Mouse (Mus musculus) left cerebral cortex, adult 2 months (tissue): ENCODE measurements around the gene Ramp2. TPM values are rescaled to one million over a fixed set of nuclear protein-coding genes. Genes with fewer than 3 reads are reported as not detected.
A peak's percentile ranks its signal among the peaks of the same experiment; 100 is the strongest.

Source experiments
- DNase-seq, 2 experiments: peaks; one replicate each; pipeline ENCODE4 v3.0.0; 2021 to 2022; ENCODE audit warnings: low spot score in 2 of 2, mixed read lengths in 1 of 2; ENCODE audit errors: extremely low spot score in 1 of 2
- H3K27ac ChIP-seq: fragments of 200-600 bp; 2 replicates; pipeline ENCODE4 v1.8.1; 2022
- H3K4me3 ChIP-seq: fragments of 200-600 bp; 2 replicates; pipeline ENCODE4 v1.8.1; 2022
- CTCF ChIP-seq: fragments of 200-600 bp; IDR thresholded peaks from 2 replicates; pipeline ENCODE4 v1.8.1; 2022; ENCODE audit warnings: antibody characterized with exemption, mild to moderate bottlenecking, moderate library complexity
- intact Hi-C: fragments of 180-260 bp; cut with DNase I; formaldehyde crosslinking; loops from one replicate; pipeline ENCODE4 v1.15.1; 2025
- total RNA-seq, 2 experiments: library from RNA; stranded (reverse); gene quantifications; 2 replicates each; pipeline ENCODE4 v1.2.3; 2021

Ramp2 gene
- total RNA-seq, 2 experiments from 2014 or later, result 35.7 to 40.8 TPM

DNA sequence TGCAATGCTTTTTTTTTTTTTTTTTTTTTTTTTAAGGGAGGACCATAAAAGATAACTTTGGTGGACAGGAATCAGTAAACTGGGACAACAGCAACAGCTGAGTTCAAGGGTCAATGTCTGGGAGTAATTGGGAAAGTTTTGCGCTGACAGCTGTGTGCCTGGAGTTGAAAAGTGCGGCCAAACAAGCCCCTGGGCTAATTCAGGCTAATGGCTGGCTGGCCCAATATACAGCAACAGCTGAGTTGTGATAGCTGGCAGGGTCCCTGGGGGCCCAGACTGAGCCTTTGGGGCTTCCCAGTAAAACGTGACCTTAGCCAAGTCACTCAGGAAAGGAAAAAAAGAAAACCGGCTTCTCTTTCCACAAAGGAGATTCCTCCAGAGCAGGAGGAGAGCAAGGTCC lies 757 bp upstream of the Ramp2 start:
- Histone ChIP-seq H3K4me3 (no peak overlapping the region), H3K27ac (peak overlapping the region; percentile 76; the same call in 1 of the 2 replicates)
- intact Hi-C loops, result no loop called here
- no peak for TF ChIP-seq CTCF
- no peak for DNase-seq

DNA sequence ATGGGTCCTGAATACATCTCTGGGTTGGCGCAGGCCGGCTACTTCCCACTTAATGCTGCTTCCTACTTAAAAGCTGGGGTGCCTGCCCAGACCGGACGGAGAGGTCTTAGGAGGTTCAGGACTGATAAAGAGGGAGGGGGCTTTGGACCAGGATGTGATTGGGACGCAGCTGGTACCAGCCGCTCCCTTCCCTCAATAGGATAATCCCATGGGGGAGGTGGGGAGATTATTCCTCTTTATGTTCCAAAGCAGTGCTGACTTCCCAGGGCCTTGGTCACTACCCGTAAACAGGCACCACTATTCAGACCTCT lies 829 bp downstream of the Ramp2 start:
- intact Hi-C loops, result no loop called here
- peak overlapping the region; percentile 60 for H3K4me3 ChIP-seq
- no peak for DNase-seq
- H3K27ac ChIP-seq, result peak overlapping the region; percentile 76
- no peak for TF ChIP-seq CTCF

DNA sequence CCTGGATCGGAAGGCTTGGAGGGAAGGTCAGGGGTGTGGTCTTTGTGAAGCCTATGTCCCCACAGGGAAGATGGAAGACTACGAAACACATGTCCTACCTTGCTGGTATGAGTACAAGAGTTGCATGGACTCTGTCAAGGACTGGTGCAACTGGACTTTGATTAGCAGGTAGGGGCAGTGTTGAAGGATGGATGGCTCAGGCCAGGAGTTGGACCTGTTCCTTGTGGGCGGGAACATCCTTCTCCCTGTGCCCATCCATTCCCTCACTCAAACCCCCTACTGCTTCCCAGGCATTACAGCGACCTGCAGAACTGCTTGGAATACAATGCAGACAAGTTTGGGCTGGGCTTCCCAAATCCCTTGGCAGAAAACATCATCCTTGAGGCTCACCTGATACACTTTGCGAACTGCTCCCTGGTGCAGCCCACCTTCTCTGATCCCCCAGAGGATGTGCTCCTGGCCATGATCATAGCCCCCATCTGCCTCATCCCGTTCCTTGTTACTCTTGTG lies 1.7 kb downstream of the Ramp2 start:
- peak overlapping the region; percentile 60; the same call in 1 of the 2 replicates for H3K4me3 ChIP-seq
- no peak for TF ChIP-seq CTCF
- H3K27ac ChIP-seq, result peak overlapping the region; percentile 45; the same call in 1 of the 2 replicates
- no peak for DNase-seq
- intact Hi-C loops, result loop anchor here (1.0 kb wide), 2 partner anchors 19 to 35 kb away; no protein-coding TSS in a partner anchor

DNA sequence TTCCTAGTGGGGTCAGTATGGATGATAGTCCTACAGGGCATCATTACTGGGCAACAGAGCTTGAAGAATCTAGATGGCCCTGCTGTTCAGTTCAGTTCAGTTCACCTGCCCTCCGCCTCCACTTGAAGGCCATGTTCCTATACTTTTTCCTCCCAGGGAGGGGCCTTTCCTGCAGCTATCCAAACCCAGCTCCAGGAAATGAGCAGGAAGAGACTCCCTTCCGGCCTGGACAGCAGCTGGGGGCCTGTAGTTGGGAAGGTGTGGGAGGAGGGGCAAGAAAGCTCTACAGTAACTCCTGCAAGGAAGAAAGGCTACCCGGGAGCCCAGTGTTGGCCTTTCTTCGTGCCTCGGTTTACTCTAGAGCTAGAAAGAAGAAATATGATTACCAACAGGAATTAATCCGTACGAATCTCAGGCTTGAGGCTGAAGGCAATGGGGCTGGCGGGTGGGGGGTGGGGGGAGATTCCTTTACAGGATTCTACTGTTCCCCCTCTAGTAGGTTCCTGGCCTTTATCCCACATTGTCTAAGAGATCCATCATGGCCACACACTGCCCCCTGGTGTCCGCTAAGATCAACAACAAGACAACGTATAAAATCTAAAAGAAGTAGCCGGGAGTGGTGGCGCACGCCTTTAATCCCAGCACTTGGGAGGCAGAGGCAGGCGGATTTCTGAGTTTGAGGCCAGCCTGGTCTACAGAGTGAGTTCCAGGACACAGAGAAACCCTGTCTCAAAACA lies 2.6 kb downstream of the Ramp2 start:
- Histone ChIP-seq H3K4me3 (no peak overlapping the region), H3K27ac (peak overlapping the region; percentile 45)
- intact Hi-C loops, result loop anchor here (1.0 kb wide), 2 partner anchors 20 to 36 kb away; no protein-coding TSS in a partner anchor
- peak; percentile 66 for TF ChIP-seq CTCF
- DNase-seq, result peak; percentile 55 to 65

DNA sequence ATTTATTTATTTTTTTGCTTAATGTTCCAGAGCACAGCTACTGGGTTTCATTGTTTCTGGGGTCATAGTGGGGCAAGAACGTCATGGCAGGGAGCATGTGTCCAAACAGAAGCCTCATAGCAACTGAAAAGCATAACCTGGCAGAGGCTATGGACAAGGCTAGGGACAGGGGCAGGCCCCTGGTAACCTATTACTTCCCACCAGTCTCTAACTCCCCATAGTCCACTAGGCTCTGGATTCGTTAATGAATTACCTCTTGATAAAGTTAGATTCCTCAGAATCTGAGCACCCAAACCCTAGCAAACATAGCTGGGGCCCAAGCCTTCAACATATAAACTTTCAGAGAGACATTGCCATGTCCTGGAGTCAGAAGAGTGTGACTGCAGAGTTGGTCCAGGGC lies 5.2 kb downstream of the Ramp2 start:
- Histone ChIP-seq H3K4me3 (no peak overlapping the region), H3K27ac (no peak overlapping the region)
- DNase-seq, result no peak
- intact Hi-C loops, result no loop called here
- no peak for TF ChIP-seq CTCF

DNA sequence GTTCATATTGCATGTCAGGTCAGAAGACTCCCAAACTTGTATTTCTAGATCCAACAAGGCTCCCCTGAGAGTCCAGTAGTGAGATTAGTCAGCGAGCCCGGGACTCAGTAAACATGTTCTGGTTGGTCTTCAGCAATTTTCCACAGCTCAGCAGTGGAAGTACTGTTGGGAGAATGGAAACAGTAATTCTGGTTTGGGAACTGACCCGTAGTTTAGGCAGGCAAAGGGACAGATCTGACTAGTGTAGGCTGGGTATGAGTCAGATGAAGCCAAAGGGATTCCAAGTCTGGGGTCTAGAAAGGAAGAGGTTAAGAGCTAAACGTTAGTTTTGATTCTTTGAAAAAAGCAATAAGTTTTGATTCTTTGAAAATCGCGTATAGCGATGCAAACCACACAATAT lies 7.1 kb downstream of the Ramp2 start:
- DNase-seq, result no peak
- TF ChIP-seq CTCF, result no peak

DNA sequence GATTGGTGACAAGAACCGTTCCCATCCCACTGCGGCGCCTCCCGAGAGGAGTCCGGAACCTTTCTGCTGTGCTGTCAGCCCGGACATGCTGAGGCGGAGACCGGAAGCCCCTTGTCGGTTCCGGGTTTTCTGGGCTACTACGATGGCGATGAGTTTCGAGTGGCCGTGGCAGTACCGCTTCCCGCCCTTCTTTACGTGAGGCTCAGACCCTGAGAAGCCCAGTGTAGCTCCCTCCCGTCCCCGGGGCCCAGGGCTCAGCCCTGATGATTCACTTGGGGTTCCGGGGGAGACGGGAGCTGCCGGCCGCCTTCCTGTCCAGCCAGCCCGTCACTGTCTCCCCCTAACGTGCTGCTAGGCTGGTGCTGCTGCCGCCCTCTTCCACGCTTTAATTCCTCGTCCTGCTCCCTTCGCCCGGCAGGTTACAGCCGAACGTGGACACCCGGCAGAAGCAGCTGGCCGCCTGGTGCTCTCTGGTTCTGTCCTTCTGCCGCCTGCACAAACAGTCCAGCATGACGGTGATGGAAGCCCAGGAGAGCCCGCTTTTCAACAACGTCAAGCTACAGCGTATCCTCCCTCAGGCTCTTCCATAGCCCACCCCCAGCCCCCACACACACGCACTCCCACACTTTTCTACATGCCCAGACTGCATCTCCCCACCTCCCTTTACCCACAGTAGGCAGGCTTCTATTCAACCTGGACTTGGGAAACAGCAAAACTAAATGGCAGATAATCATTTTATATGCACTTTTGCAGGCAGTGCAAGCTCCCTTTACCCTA lies 8.0 kb downstream of the Ramp2 start, which contains the start of gene Vps25:
Vps25 (plus strand) TSS at position 95 of the 777 bp plus-strand sequence.
- Histone ChIP-seq H3K27ac (peak within 1 kb of the TSS; percentile 93), H3K4me3 (peak within 1 kb of the TSS; percentile 91)
- intact Hi-C loops, result loop anchor here (1.0 to 2.0 kb wide), 2 partner anchors 25 to 48 kb away; partner anchors contain the start of genes Becn1, Cntd1 and Coa3
- peak; percentile 6 for TF ChIP-seq CTCF
- DNase-seq, result peak; percentile 85

More for the DNA sequence above, 7.1 kb downstream of the Ramp2 start:
- Histone ChIP-seq H3K27ac (peak overlapping the region; percentile 93), H3K4me3 (peak overlapping the region; percentile 91)
- intact Hi-C loops, result loop anchor here (1.0 to 2.0 kb wide), 2 partner anchors 26 to 49 kb away; partner anchors contain the start of genes Becn1, Cntd1 and Coa3

DNA sequence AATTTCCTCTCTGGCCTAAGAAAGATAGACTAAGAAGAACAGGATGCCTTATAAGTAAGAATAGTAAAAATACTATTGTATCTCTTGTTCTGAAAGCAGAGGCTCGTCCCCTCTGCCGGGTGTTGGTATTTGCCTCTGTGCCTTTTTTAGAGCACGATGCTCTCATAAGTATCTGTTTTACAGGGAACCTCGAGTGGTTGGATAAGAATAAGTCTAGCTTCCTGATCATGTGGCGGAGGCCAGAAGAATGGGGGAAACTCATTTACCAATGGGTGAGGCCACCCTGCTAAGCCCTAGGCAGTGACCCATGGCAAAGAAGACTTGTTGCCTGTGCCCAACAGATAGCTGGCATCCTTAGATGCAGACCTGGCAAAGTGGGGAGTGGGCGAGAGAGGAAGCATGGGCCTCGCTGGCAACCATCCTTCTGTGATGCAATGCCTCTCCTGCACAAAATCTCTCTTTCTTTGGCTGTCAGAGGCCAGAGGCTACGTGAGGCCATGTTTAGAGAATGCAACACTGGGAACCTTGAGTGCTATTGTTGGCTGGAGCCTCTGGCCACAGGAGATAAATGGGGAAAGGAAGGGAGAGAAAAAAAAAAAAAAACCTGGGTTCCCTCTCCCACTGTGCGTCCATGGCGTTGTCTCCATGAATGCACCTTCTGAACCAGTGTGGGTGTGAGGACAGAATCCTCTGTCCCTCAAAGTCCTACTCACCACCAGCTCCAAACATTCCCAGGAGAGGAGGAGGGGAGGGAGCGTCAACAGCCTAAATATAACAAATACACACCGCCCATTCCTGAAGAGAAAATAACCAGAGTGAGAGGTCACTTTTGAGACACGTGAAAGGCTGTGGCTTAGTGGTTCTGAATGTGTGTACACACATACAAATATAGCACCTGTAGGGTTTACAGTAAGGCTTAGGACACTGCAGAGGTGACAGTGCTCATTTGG lies 10.3 kb downstream of the Ramp2 start:
- no peak for DNase-seq
- intact Hi-C loops, result no loop called here
- H3K27ac ChIP-seq, result no peak overlapping the region
- no peak overlapping the region for H3K4me3 ChIP-seq
- no peak for TF ChIP-seq CTCF

DNA sequence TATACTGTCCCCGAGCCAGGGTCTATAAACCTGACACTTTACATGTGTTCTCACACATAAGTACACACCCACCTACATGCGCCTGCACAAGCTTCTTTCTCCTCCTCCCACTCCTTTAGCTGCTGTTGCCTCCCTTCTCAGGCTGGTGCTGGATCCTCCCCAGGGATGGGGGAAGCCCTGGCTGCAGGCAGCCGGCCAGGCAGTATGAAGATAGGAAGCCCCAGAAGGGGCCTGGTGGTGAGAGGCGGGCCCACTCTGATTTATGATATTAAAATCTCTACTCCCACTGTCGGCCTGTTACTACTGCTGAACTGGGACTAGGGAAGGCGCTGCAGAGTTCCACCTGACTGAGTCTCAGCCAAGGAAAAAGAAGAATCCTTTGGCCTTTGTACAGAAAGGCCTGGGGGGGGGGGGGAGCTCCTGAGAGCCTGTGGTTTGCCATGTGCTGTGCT lies 13.5 kb downstream of the Ramp2 start:
- peak; percentile 49 to 68 for DNase-seq
- H3K27ac ChIP-seq, result no peak overlapping the region
- H3K4me3 ChIP-seq, result no peak overlapping the region
- no peak for TF ChIP-seq CTCF
- intact Hi-C loops, result no loop called here

DNA sequence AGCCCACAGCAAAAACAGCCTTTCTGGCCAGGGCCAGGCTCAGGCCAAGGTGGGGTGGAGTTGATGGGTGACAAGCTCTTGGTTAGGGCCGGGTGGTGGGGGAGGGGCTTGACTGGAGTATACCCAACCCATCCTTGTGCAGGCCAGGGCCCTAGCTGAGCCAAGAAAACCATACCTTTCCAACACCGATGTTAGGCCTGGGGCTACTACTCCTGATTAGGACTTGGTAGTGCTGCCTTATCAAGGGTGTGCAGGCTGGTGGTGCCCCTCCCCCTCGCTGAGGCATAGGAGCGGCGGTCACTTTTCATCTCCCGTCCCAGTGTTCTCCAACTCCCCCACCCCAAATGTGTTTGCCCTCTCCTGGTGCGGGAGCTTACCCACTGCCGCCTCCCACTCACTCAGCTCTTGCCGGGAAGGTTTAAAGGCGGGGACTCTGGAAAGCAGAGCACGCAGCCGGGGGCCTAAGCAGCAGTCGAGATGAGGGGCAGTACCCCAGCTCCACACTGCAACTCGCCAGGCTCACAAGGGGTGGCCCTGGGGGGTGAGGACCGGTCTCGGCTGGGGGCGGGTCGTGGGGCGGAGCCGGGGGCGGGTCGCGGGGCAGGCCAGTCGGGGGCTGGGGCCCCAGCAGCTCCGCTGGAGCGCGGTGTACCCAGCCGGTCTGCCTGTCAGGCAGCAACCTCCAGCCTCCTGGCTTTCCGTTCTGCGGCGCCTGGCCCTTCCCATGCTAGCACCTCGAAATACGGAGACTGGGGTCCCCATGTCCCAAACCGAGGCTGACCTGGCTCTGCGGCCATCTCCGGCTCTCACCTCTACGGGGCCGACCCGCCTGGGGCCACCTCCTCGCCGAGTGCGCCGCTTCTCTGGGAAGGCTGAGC lies 14.4 kb downstream of the Ramp2 start, which contains the start of gene Wnk4:
Wnk4 (plus strand) TSS at position 620 of the 878 bp plus-strand sequence.
- Histone ChIP-seq H3K27ac (peak within 1 kb of the TSS; percentile 19; the same call in 1 of the 2 replicates), H3K4me3 (peak within 1 kb of the TSS; percentile 53)
- no peak for TF ChIP-seq CTCF
- peak in 1 of 2 experiments; percentile 30 for DNase-seq
- intact Hi-C loops, result no loop called here
